Mouse (Mus musculus) hindbrain, postnatal 0 days (tissue): Measurements from ENCODE around the gene Rabggta. TPM values are rescaled to one million over a fixed set of nuclear protein-coding genes. Genes with fewer than 3 reads are reported as not detected.

Experiments used
- ATAC-seq: fragments of 200-750 bp; cut with Nextera tagmentation; 2 replicates; pipeline ENCODE4 v1.8.0; 2017; ENCODE audit warnings: mild to moderate bottlenecking, moderate TSS enrichment, moderate library complexity
- DNase-seq: peaks from one replicate; pipeline ENCODE4 v3.0.0-alpha.2; 2015; ENCODE audit warnings: low spot score
- H3K27ac ChIP-seq: fragments of 300-500 bp; sonication (generic); 2 replicates; pipeline ENCODE4 v1.5.1; 2014; ENCODE audit warnings: mild to moderate bottlenecking
- H3K27me3 ChIP-seq: fragments of 300-500 bp; sonication (generic); 2 replicates; pipeline ENCODE4 v1.6.1; 2014; ENCODE audit warnings: low read length, mixed read lengths; ENCODE audit not compliant: insufficient read depth
- H3K36me3 ChIP-seq: fragments of 300-500 bp; sonication (generic); 2 replicates; pipeline ENCODE4 v1.6.1; 2014; ENCODE audit warnings: low read length, mixed read lengths; ENCODE audit not compliant: insufficient read depth
- H3K4me1 ChIP-seq: fragments of 300-500 bp; sonication (generic); 2 replicates; pipeline ENCODE4 v1.6.1; 2014; ENCODE audit warnings: antibody characterized with exemption, low read length, mixed read lengths; ENCODE audit not compliant: insufficient read depth
- H3K4me2 ChIP-seq: fragments of 300-500 bp; sonication (generic); 2 replicates; pipeline ENCODE4 v1.6.1; 2014; ENCODE audit warnings: low read depth, mild to moderate bottlenecking, low read length, moderate library complexity, mixed read lengths
- H3K4me3 ChIP-seq: fragments of 300-500 bp; sonication (generic); 2 replicates; pipeline ENCODE4 v1.5.1; 2014; ENCODE audit warnings: low read length
- H3K9ac ChIP-seq: fragments of 300-500 bp; sonication (generic); replicated peaks from 2 replicates; pipeline ENCODE4 v1.6.1; 2014; ENCODE audit warnings: mild to moderate bottlenecking, low read length, moderate library complexity, mixed read lengths
- H3K9me3 ChIP-seq: fragments of 300-500 bp; sonication (generic); 2 replicates; pipeline ENCODE4 v1.6.1; 2016; ENCODE audit warnings: low read length, mixed read lengths
- CTCF ChIP-seq: IDR thresholded peaks from 2 replicates; pipeline ENCODE4 v1.5.1; 2016; ENCODE audit warnings: antibody characterized with exemption, control low read depth, low read depth
- WGBS: fragments of 180-500 bp; shearing (Covaris S2); extraction: QIAGEN DNeasy Blood & Tissue Kit; methylation state at CpG from one replicate; pipeline ENCODE4 v1.1.7; 2014; 5-methylcytosine and 5-hydroxymethylcytosine counted together
- polyA plus RNA-seq: library from polyadenylated mRNA; unstranded; fragments of >200 nt; fragmentation: Nextera tagmentation; extraction: Ambion mirVana; gene quantifications from 2 replicates; pipeline ENCODE4 v1.2.1, GENCODE M21; 2015
- total RNA-seq: library from RNA; depleted of rRNA; stranded (reverse); fragments of >200 nt; gene quantifications from 2 replicates; pipeline ENCODE4 v1.2.3, GENCODE M21; 2014; rRNA removed

Rabggta gene
- total RNA-seq (78.7 and 83.8 TPM in 2 replicates), polyA plus RNA-seq (50.4 and 51.9 TPM in 2 replicates)

DNA sequence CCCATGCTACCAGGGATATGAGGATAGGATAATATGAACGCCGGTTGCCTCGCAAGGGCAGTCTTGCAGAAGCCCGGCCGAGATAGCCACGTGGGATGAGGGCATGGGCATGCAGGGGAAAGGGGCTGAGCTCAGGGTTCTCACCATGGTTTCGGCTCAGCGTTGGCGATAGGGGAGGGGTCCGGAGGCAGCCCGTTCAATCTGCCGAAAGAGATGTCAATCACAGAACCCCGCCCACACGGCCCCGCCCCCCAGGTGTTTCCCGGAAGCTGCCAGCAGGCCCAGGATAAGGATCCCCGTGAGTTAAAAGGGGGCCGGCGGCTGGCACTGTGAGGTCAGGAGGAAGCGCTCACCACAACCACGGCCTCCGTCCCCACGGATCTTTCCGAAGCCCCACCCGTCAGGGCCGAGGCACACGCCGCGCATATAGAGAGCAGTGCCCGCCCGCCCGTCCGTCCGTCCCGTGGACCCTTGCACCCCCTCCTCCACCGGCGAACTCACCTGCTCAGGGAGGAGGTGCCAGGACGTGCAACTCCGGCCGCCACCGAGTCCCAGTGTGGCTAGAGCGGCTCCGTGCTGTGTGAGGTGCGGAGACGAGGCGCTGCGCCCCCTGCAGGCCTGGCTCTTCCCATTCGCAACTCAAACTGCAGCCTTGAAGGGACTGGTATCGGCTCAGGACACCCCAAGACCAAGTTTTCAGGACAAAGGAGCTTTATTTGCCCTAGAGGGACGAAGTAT is at the start of gene Rabggta:
Rabggta (minus strand) TSS at position 564 of the 738 bp plus-strand sequence.
- TF ChIP-seq CTCF = peak; percentile 99
- Histone ChIP-seq H3K4me2 (peak within 1 kb of the TSS; percentile 57), H3K36me3 (0 out of 2 replicates have a peak, but pooled peaks cover 3% of the 10 kb centered on the region), H3K4me3 (peak within 1 kb of the TSS; percentile 60), H3K27me3 (no peaks in the 10 kb centered on the region), H3K4me1 (0 out of 2 replicates have a peak, but pooled peaks cover 4% of the 10 kb centered on the region), H3K27ac (peak within 1 kb of the TSS; percentile 75), H3K9me3 (no peaks in the 10 kb centered on the region), H3K9ac (peak within 1 kb of the TSS; percentile 60)
- WGBS = under 1% methylated on average over 50 of the region's 50 CpGs
- ATAC-seq (peak; percentile 97), DNase-seq (peak; percentile 97)

DNA sequence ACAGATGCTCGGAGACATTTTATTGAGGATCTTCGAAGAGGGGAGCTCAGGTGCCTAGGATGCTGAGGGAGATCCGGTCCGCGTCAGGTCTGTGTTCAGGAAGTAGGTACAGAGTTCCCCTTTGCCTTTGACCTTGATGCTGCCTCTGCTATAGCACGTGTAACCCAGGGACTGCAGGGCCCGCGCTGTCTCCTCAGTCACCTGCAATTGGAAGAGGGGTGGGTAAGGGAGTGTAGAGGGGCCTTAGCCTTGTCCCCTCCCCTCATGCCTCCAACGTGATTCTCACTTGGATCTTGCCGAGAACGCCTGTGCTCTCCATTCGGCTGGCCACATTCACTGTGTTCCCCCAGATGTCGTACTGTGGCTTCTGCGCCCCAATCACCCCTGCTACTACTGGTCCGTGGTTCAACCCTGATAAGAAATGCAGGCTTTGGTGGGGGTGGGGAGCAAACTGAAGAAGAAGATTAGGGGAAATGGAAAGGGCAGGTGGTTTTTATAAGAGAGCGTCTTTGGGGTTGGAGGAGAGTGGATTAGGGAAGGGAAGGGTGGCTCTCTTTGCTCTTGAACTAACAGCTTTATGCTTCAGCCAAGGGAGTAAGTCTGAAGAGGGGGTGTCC is 47.1 kb upstream of the Rabggta start:
- no peak for ATAC-seq
- H3K27ac ChIP-seq = no peak overlapping the region
- H3K27me3 ChIP-seq = peaks cover 14% of the 10 kb centered on the region; the same call in 1 of the 2 replicates
- no peak overlapping the region for H3K4me2 ChIP-seq
- peaks cover 3% of the 10 kb centered on the region; the same call in 1 of the 2 replicates for H3K4me1 ChIP-seq
- no peak for DNase-seq
- H3K36me3 ChIP-seq = no peaks in the 10 kb centered on the region
- 79% methylated on average over 16 of the region's 16 CpGs for WGBS
- no peak overlapping the region for H3K4me3 ChIP-seq
- no peaks in the 10 kb centered on the region for H3K9me3 ChIP-seq
- no peak for TF ChIP-seq CTCF
- no peak overlapping the region for H3K9ac ChIP-seq

DNA sequence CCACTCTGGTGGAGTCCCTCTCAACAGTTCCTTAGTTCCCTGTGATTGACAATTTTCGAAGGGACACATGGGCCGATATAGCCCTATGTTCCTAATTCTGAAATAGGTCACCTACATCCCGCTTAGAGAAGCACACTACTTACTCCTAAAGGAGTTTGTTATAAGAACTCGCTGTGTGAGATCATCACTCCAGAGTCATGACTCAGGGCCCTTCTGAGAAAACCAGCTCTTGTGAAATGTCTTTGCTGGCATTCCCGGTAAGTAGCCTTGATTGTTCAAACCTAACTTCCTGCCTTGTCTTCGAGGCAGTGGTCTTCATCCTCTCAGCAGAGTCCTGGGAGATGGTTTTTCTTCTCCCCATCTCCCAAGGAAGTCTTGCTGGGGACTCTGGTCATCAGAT is 46.5 kb upstream of the Rabggta start:
- Histone ChIP-seq H3K36me3 (no peaks in the 10 kb centered on the region), H3K9me3 (no peaks in the 10 kb centered on the region), H3K4me2 (no peak overlapping the region; the same call in 1 of the 2 replicates), H3K4me1 (peaks cover 3% of the 10 kb centered on the region; the same call in 1 of the 2 replicates), H3K9ac (no peak overlapping the region), H3K4me3 (no peak overlapping the region), H3K27ac (no peak overlapping the region), H3K27me3 (peaks cover 16% of the 10 kb centered on the region; the same call in 1 of the 2 replicates)
- TF ChIP-seq CTCF = no peak
- WGBS = 88% methylated on average over 6 of the region's 6 CpGs
- no peak for ATAC-seq
- DNase-seq = no peak

DNA sequence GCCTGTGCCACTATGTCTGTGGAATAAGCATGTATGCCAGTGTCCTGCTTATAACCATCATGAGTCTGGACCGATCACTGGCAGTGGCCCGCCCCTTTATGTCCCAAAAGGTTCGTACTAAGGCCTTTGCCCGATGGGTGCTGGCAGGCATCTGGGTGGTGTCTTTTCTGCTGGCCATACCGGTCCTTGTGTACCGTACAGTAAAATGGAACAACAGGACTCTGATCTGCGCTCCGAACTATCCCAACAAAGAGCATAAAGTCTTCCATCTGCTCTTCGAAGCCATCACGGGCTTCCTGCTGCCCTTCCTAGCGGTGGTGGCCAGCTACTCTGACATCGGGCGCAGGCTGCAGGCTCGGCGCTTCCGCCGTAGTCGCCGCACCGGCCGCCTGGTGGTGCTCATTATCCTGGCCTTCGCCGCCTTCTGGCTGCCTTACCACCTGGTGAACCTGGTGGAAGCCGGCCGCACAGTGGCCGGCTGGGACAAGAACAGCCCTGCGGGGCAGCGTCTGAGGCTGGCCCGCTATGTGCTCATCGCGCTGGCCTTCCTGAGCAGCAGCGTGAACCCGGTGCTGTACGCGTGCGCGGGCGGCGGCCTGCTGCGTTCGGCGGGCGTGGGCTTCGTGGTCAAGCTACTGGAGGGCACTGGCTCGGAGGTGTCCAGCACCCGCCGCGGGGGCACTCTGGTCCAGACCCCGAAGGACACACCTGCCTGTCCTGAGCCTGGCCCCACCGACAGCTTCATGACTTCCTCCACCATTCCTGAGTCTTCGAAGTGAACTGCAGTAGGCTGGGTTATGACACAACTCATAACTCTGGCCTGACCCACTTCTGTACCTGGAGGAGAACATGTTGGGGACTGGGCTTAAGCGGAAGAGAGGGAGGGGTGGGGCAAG is 45.7 kb upstream of the Rabggta start:
- Histone ChIP-seq H3K4me1 (peaks cover 5% of the 10 kb centered on the region; the same call in 1 of the 2 replicates), H3K9me3 (no peaks in the 10 kb centered on the region), H3K4me3 (peak overlapping the region; percentile 35), H3K36me3 (no peaks in the 10 kb centered on the region), H3K27ac (0 out of 2 replicates have a peak overlapping the region, but pooled peaks have one; percentile 26), H3K9ac (peak overlapping the region; percentile 48), H3K27me3 (peaks cover 16% of the 10 kb centered on the region), H3K4me2 (peak overlapping the region; percentile 64)
- 13% methylated on average over 52 of the region's 52 CpGs for WGBS
- peak; percentile 69 for TF ChIP-seq CTCF
- ATAC-seq (peak; percentile 80), DNase-seq (peak; percentile 74)

DNA sequence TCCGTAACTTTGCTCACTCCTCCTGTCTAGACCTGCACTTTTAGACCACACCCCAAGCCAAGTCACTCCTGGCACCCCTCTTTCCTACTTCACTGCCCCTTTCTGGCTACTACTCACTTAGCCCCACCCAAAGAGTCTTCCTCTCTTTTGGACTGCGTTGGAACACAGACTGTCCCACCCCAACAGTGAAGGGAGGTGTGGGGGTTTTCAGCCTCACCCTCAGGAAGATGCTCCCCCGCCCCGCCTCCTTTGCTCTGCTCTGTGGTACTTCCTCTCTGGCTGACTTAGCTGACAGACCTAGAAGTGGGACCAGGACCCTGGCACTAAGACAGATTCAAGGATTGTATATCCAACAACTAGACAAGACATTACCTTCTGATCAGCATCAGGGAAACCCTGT is 43.6 kb upstream of the Rabggta start, which contains the start of gene Ltb4r1:
Ltb4r1 (plus strand) TSS at position 267 of the 400 bp plus-strand sequence.
- Histone ChIP-seq H3K4me3 (no peak within 1 kb of the TSS), H3K36me3 (no peaks in the 10 kb centered on the region), H3K4me2 (no peak within 1 kb of the TSS), H3K9me3 (no peaks in the 10 kb centered on the region), H3K9ac (no peak within 1 kb of the TSS), H3K27ac (no peak within 1 kb of the TSS), H3K27me3 (peaks cover 16% of the 10 kb centered on the region), H3K4me1 (peaks cover 10% of the 10 kb centered on the region; the same call in 1 of the 2 replicates)
- ATAC-seq (no peak), DNase-seq (no peak)
- TF ChIP-seq CTCF = no peak
- WGBS = 73% methylated on average over 4 of the region's 4 CpGs

DNA sequence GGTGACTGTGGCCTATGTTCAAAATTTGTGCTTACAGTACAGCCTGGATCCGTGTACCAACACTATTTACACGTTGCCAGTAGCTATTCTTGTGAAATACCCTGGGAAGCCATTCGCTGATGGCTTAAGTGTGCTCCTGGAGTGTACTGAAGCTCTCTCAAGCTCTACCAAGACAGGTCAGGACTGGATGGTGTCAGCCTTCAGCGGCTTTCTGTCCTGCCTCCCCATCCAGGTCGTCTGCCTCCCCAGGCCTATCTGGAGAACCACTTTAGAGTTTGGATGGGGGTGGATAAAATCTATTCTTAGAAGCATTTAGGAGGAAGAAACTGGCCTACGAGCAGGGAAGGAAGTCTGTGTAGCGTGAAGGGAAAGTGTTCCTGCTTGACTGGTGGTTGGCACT is 41.1 kb upstream of the Rabggta start:
- Histone ChIP-seq H3K36me3 (no peaks in the 10 kb centered on the region), H3K4me1 (peaks cover 10% of the 10 kb centered on the region; the same call in 1 of the 2 replicates), H3K4me2 (peak overlapping the region; percentile 86; the same call in 1 of the 2 replicates), H3K27ac (no peak overlapping the region), H3K27me3 (peaks cover 6% of the 10 kb centered on the region), H3K9me3 (no peaks in the 10 kb centered on the region), H3K9ac (no peak overlapping the region), H3K4me3 (no peak overlapping the region)
- no peak for TF ChIP-seq CTCF
- DNase-seq (no peak), ATAC-seq (no peak)
- WGBS = 64% methylated on average over 7 of the region's 7 CpGs
